Mouse (Mus musculus) heart, postnatal 4 days (tissue): ENCODE measurements around the gene Aplf. TPM values are rescaled to one million over a fixed set of nuclear protein-coding genes. Genes with fewer than 3 reads are reported as not detected.

ENCODE experiments used
- DNase-seq: peaks from one replicate; pipeline ENCODE4 v3.0.0; 2021
- total RNA-seq, 2 experiments: library from RNA; stranded (reverse); gene quantifications; 2 replicates each; pipeline ENCODE4 v1.2.3; 2021

Gene Aplf
- total RNA-seq, 2 experiments from 2014 or later: 2.7 to 3.1 TPM

GRCm38 (mm10) chr6:87621281-87621680, 50.7 kb downstream of the Aplf start:
- peak; percentile 63 for DNase-seq

GRCm38 (mm10) chr6:87618021-87618420, 54.0 kb downstream of the Aplf start:
- no peak for DNase-seq

GRCm38 (mm10) chr6:87615696-87616083, 56.3 kb downstream of the Aplf start:
- DNase-seq: no peak

- DNase-seq: peak; percentile 75
Measured at GRCm38 (mm10) chr6:87614794-87615695, 56.9 kb downstream of the Aplf start.

GRCm38 (mm10) chr6:87599825-87600224, 72.2 kb downstream of the Aplf start:
- DNase-seq: peak; percentile 87

GRCm38 (mm10) chr6:87597116-87597833, 74.7 kb downstream of the Aplf start:
- no peak for DNase-seq

- no peak for DNase-seq
Measured at GRCm38 (mm10) chr6:87594188-87594587, 77.8 kb downstream of the Aplf start.

- peak; percentile 49 for DNase-seq
Measured at GRCm38 (mm10) chr6:87590394-87591281, 81.4 kb downstream of the Aplf start, which contains the start of gene Prokr1. Gene Prokr1 (minus strand): TSS chr6:87590743.

- no peak for DNase-seq
Measured at GRCm38 (mm10) chr6:87589718-87590393, 82.1 kb downstream of the Aplf start.

GRCm38 (mm10) chr6:87583991-87584390, 88.0 kb downstream of the Aplf start:
- no peak for DNase-seq

- no peak for DNase-seq
Measured at GRCm38 (mm10) chr6:87583183-87583611, 88.8 kb downstream of the Aplf start.

- peak; percentile 71 for DNase-seq
Measured at GRCm38 (mm10) chr6:87582456-87582855, 89.5 kb downstream of the Aplf start.

- no peak for DNase-seq
Measured at GRCm38 (mm10) chr6:87581581-87581980, 90.4 kb downstream of the Aplf start.

GRCm38 (mm10) chr6:87581071-87581470, 90.9 kb downstream of the Aplf start:
- no peak for DNase-seq

Other genes with a start within 250 kb of the Aplf start
- 10 to 100 TPM; 61.7 to 65.3 TPM for gene Bmp10, start 243.2 kb downstream of the Aplf start, total RNA-seq
- 1 to 10 TPM; 5.2 to 6.1 TPM for gene Arhgap25, start 138.9 kb downstream of the Aplf start, total RNA-seq
- 1 to 10 TPM in 1 of 2 experiments, under 1 TPM in 1; 0.88 to 1.1 TPM for gene Prokr1, start 81.5 kb downstream of the Aplf start, total RNA-seq
- 1 to 10 TPM; 1.5 to 2.4 TPM for gene Efcc1, start 58.7 kb upstream of the Aplf start, total RNA-seq
- 1 to 10 TPM in 1 of 2 experiments, under 1 TPM in 1; 0.64 to 1.1 TPM for gene Gp9, start 105.9 kb upstream of the Aplf start, total RNA-seq
- 10 to 100 TPM; 19.7 TPM for gene Rab43, start 140.0 kb upstream of the Aplf start, total RNA-seq
- 1 to 10 TPM in 1 of 2 experiments, under 1 TPM in 1; 0.95 to 2.4 TPM for gene Gm45140, start 163.6 kb upstream of the Aplf start, total RNA-seq
- 10 to 100 TPM; 23.4 to 24.5 TPM for gene Isy1, start 166.6 kb upstream of the Aplf start, total RNA-seq
- 100 to 1,000 TPM; 316 to 330 TPM for gene Cnbp, start 178.9 kb upstream of the Aplf start, total RNA-seq
- 10 to 100 TPM; 86.8 to 90.0 TPM for gene Copg1, start 215.6 kb upstream of the Aplf start, total RNA-seq
- 10 to 100 TPM; 14.0 to 16.3 TPM for gene Hmces, start 241.7 kb upstream of the Aplf start, total RNA-seq